Mouse (Mus musculus): Measurements from ENCODE around the gene Nrxn2.

Nrxn2 gene

DNA sequence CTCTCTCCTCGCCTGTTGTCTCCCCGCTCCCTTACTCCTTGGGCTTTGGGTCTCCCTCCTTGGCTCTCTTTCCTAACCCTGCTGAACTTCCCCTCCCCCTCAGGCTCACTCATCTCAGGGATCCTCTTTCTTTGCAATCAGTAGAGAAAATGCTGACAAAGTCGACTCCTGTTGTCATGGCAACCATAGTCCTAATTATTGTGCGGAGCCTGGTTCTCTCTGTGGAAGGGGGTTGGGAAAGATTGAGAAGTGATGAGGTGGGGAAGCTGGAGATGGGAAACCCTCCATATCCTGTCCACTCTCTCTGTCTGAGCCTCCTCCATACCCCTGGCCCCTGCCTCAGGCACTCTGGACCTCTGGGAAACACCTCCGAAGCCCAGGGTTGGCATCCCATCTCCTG, 100.1 kb downstream of the Nrxn2 start:
- DNase-seq (ENCODE audit: low read depth, low spot score): peak; percentile 64

- DNase-seq (ENCODE audit: low read depth, low spot score): peak; percentile 67
Measured at GRCm38 (mm10) chr19:6519483-6519882, 101.0 kb downstream of the Nrxn2 start.

DNA sequence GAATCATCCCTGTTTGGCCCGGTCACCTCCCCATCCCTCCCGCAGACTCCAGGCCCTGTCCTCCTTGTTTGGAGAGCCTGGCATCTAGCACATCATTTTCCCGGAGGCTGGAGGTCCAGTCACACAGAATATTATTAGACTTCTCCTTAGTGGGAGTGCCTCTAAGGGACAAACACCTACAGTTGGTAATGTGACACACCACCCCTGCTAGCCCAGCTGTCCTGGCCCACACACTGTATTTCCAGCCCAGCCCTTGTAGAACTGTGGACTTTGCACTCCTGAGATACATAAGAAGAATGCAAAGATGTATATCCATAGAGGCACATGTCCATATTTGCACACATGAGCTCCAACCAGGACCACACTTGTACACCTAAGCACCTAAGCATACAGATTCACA, 103.1 kb downstream of the Nrxn2 start:
- no peak for DNase-seq (ENCODE audit: low read depth, low spot score)

DNA sequence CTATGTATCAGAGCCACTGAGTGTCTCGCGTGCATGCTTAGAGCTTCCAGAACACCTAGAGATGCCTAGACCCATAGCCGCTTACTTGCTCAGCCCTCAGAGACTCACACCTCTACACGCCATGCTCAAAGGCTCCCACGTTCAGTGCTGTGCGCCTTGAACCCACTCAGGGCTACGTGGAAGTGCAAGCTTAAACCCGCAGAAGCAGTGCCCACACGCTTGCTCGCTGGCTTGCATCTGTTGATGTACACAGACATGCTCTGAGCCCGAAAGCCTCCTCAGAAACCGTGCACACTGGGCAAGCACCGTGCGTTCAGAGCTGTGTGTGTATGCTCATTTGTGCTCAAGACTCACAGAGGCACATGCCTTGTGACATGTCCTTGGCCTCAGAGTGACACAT, 103.8 kb downstream of the Nrxn2 start:
- no peak for DNase-seq (ENCODE audit: low read depth, low spot score)

GRCm38 (mm10) chr19:6525023-6525422, 106.5 kb downstream of the Nrxn2 start:
- DNase-seq (ENCODE audit: low read depth, low spot score): no peak

DNA sequence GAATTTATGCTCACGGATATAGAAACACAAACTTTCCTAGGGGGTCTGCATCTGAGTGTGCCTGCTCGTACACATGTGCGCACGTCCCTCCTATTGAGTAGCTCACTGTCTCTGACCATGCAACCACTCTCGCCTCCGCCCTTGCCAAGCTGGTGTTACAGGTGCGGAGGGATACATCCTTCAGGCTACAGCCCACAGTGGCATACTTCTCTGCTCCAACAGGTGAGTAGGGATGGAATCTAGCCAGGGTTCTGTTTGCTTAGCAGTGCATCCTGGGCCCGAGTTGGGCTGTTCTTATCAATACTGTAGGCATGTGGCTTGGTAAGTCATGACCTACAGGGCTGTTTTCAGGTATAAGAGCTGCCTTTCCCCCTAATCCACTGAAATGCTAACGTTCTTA, 107.5 kb downstream of the Nrxn2 start:
- DNase-seq (ENCODE audit: low read depth, low spot score): no peak

DNA sequence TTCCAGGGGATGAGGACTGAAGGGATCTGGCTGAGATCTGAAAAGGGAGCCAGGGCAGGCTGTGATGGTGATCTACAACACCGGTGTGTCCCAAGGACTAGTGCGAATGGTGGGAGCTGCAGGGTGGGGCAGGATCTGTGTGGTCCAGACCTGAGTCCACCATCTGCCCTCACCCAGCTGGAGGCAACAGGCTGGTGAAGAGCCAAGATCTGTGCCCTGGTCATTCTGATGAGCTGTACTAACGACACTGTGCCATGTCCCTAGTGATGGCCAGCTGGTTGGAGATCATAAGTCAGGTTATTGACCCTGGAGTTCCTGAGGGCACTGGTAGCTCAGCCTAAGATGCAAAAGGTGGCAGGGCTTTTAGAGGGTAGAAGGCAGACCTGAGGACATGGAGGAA, 108.9 kb downstream of the Nrxn2 start:
- no peak for DNase-seq (ENCODE audit: low read depth, low spot score)

DNA sequence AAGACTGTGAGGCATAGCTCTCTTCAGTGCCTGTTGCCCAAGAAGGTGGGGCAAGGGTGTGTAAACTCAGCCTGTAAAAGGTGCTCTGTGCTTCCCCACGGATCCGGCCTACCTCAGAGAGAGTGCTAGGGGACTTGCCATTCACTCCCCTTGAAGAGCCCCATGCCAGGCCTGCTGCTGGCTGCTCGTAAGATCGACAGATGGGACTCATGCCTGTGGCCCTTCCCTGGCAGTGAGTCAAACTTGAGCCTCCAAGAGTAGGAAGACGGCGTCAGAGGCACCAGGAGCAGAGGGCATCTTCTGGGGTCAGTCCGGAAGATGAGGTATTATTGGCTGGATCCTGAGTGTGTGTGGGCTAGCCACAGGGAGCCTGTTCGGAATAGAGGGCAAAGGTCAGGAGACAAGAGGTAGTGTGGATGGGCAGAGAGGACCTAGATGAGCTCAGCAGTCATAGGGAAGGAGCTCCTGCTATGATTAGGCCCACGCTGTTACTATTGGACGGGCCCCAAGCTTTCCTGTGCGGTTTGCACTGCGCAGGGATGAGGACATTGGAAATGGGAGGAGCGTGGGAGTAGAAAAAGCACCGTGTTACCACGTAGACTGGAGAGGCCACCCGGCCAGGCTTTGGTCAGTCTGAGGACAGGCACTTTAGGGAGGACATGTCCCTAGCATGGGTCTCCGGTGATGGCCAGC, 109.5 kb downstream of the Nrxn2 start:
- DNase-seq (ENCODE audit: low read depth, low spot score): no peak

DNA sequence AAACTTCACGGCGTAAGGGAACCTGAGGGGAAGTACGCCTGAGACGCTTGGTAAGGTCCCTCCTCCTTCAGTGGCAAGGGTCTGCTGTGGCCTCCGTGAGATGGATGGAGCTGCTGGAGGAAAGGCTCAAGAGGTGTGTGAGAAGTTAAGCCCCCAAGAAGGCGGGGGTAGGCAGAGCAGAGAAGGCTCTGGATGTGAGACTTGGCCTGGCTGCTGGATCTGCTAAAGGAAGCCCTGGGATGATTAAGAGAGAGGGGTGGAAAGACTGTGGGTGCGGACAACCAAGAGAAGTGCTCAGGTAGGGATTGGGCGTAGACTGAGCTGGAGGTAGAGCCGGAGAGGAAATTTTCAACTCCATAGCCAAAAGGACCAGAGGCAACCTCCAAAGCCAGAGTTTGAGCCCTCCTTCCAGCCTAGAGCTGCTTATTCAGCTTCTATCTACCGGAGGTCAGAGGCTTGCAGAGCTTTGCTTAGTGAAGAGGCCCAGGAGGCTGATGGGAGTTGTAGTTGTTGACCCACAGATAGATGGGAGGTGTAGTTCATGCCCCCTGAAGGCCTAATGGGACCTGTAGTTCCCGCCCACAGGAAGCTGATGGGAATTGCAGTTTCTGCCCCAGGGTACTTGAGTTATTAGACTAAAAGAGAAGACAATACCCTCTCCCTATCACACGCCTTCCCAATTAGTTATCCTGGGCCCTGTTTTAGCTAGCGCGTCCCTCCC, 110.9 kb downstream of the Nrxn2 start:
- DNase-seq (ENCODE audit: low read depth, low spot score): peak; percentile 88

GRCm38 (mm10) chr19:6530359-6530758, 111.8 kb downstream of the Nrxn2 start:
- DNase-seq (ENCODE audit: low read depth, low spot score): no peak

- no peak for DNase-seq (ENCODE audit: low read depth, low spot score)
Measured at GRCm38 (mm10) chr19:6531011-6531631, 112.6 kb downstream of the Nrxn2 start.

DNA sequence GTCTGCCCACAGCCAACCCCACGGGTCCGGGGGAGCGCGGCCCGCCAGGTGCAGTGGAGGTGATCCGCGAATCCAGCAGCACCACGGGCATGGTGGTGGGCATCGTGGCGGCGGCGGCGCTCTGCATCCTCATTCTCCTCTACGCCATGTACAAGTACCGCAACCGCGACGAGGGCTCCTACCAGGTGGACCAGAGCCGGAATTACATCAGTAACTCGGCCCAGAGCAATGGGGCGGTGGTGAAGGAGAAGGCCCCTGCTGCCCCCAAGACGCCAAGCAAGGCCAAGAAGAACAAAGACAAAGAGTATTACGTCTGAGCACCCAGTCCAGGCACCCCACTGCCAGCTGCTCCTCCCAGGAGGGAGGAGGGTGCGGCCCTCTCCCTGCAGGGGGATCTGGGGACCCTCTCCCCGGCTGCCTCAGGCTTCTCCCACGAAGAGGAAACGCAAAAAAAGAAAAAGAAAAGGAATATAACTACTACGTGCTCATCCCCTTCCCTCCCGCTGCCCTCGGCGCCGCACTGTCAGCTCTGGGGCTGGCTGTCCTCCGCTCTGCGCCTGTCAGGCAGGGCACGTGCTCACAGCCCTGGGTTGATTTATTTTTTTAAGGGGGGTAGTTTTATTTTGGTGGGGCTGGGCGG, 113.4 kb downstream of the Nrxn2 start:
- DNase-seq (ENCODE audit: low read depth, low spot score): no peak

- DNase-seq (ENCODE audit: low read depth, low spot score): no peak
Measured at GRCm38 (mm10) chr19:6532656-6533055, 114.1 kb downstream of the Nrxn2 start.

DNA sequence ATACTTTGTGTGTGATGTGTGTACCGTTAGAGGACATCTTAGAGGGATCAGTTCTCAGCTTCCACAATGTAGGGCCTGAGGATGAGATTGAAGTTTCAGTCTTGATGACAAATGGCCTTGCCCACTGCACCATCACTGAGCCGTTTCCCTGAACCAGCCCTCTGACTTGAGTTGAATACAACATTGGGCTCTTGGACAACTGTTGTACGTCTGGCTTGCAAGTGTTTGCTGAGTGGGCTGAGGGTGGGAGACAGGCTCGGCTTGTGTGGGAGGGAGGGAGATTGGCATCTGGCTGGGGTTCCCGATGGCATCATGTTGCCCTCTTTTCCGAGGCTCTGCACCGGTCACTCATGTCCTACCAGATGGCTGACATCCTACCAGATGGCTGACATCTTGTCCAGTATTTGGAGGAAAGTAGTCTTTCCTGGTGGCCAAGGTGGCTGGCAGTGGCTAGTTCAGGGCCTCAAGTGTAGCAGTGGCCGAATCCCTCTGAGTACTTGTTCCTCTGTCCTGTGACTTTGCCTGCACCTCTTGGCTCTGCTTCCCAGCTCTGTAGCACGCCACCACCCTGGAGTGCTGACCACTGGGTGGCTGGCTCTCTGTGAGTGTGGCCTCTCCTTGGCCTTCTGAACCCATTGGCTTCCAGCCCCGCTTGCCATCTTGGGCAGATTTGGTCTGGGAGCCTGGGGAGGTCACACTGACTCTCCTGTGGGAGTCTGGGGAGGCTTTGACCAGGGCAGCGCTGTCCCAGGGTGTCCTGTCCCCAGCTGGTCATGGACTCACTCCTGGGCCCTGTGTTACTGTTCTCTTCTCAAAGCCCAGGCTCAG, 115.0 kb downstream of the Nrxn2 start:
- no peak for DNase-seq (ENCODE audit: low read depth, low spot score)

- DNase-seq (ENCODE audit: low read depth, low spot score): peak; percentile 80
Measured at GRCm38 (mm10) chr19:6534118-6534415, 115.5 kb downstream of the Nrxn2 start.

GRCm38 (mm10) chr19:6536201-6536600, 117.7 kb downstream of the Nrxn2 start:
- DNase-seq (ENCODE audit: low read depth, low spot score): no peak

GRCm38 (mm10) chr19:6536696-6537095, 118.2 kb downstream of the Nrxn2 start:
- no peak for DNase-seq (ENCODE audit: low read depth, low spot score)

DNA sequence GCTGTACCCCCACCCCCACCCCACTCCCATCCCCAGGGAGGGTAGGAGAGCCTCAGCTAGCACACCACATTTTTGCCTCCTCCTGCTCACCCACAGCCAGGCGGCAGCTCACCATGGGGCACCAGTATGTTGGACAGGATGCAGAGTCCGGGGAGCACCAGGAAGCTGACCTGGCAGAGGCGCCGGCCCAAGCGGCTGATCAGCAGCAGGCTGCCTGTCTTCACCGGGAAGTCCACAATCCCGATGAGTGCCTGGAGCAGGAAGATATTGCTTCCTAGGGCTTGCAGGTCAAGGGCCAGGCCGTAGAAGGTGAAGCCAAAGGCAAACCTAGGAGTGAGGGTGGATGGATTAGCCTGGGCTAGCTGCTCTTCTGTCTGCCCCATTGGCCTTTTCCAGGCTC, 119.0 kb downstream of the Nrxn2 start:
- no peak for DNase-seq (ENCODE audit: low read depth, low spot score)

DNA sequence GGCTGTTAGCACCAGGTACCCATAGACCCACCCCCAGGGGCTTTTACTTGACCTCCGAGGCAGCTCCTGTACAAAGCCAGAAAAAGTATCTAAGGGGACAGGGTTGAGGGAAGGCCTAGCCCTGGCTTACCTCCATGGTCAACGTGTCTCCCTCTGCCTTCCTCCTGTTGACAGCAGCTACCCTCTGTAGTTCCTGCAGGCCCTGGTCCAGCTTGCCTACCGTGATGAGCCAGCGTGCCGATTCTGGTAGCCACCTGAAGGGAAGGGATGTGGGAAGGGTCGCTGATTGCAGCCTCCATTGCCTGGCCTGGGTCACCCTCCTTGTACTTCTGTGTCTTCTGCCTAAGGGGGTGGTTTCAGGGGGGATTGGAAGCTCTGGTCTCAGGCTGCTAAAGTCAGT, 120.0 kb downstream of the Nrxn2 start:
- no peak for DNase-seq (ENCODE audit: low read depth, low spot score)

GRCm38 (mm10) chr19:6539592-6539991, 121.1 kb downstream of the Nrxn2 start:
- DNase-seq (ENCODE audit: low read depth, low spot score): no peak

- DNase-seq (ENCODE audit: low read depth, low spot score): no peak
Measured at GRCm38 (mm10) chr19:6540191-6540590, 121.7 kb downstream of the Nrxn2 start.

- no peak for DNase-seq (ENCODE audit: low read depth, low spot score)
Measured at GRCm38 (mm10) chr19:6541521-6541920, 123.0 kb downstream of the Nrxn2 start.
